Mouse (Mus musculus) mouse embryonic stem cell (cell line): Measurements from ENCODE around the gene Hmgb2.

ENCODE experiments used
- in situ Hi-C, 2 experiments: fragments of 300-500 bp; cut with MboI; formaldehyde crosslinking; loops; 1 replicate in 1 of 2; 3 replicates in 1 of 2; pipeline ENCODE4 v1.14.3; 2019 to 2020; ENCODE audit warnings: low sequenced_read_pairs in 2 of 2, low pct_unique_long_range_greater_than_20kb in 1 of 2, mixed read lengths in 1 of 2; ENCODE audit not compliant: unreplicated experiment in 1 of 2

Gene Hmgb2

GRCm38 (mm10) chr8:57540951-57541350 lies 29.2 kb downstream of the Hmgb2 start:
- in situ Hi-C loops, result loop anchor here in 1 of 2 experiments (5.0 kb wide), 1 partner anchor 256 kb away; no protein-coding TSS in a partner anchor

- in situ Hi-C loops, result loop anchor here in 1 of 2 experiments (5.0 kb wide), 1 partner anchor 256 kb away; no protein-coding TSS in a partner anchor
These were observed 29.7 kb downstream of the Hmgb2 start for GRCm38 (mm10) chr8:57541405-57541804.

- in situ Hi-C loops, result no loop called here
These were observed 34.7 kb downstream of the Hmgb2 start for GRCm38 (mm10) chr8:57546401-57546800.

- in situ Hi-C loops, result no loop called here
These were observed 35.1 kb downstream of the Hmgb2 start for GRCm38 (mm10) chr8:57546834-57547233.

GRCm38 (mm10) chr8:57547581-57547980 lies 35.9 kb downstream of the Hmgb2 start:
- in situ Hi-C loops, result no loop called here

GRCm38 (mm10) chr8:57552102-57553032 lies 40.7 kb downstream of the Hmgb2 start:
- in situ Hi-C loops, result no loop called here

GRCm38 (mm10) chr8:57560926-57561325 lies 49.2 kb downstream of the Hmgb2 start:
- in situ Hi-C loops, result no loop called here

- in situ Hi-C loops, result no loop called here
These were observed 51.0 kb downstream of the Hmgb2 start for GRCm38 (mm10) chr8:57562741-57563140.

GRCm38 (mm10) chr8:57563726-57564125 lies 52.0 kb downstream of the Hmgb2 start:
- in situ Hi-C loops, result no loop called here

GRCm38 (mm10) chr8:57565039-57565438 lies 53.3 kb downstream of the Hmgb2 start:
- in situ Hi-C loops, result no loop called here
